Mouse (Mus musculus): ENCODE measurements around the gene Mroh2a. TPM values are rescaled to one million over a fixed set of nuclear protein-coding genes. Genes with fewer than 3 reads are reported as not detected.

Gene Mroh2a
- total RNA-seq, 1 experiment: 0.76 TPM

DNA sequence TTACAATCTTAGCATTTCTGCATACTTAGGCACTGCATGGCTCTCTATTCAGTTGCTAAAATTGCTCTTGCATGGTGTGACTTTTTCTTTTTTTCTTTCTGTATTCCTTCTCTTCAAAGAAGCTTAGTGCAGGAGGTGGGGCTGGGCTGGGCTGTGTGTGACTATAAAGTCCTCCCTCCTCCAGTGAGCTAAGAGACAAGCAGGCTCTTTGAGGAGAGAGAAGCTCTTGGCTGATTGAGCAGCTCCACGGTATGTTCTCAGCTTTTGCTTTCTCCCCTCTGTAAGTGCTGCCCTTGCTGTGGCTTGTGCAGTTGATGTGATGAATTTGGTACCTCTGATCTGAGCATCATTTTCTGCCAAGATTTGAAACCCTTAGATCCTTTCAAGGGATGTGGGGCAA lies 79.8 kb downstream of the Mroh2a start:
- DNase-seq (ENCODE audit: low read depth, low spot score): no peak
- in situ Hi-C loops (cut with MboI; ENCODE audit: low sequenced_read_pairs in 2 of 2, unreplicated experiment in 2 of 2): no loop called here
- no peak overlapping the region for H3K9ac ChIP-seq (ENCODE audit: insufficient read depth, low read depth, low read length, poor library complexity, severe bottlenecking)
- H3K27ac ChIP-seq (ENCODE audit: insufficient read depth, low read depth, low read length, poor library complexity, severe bottlenecking): no peak overlapping the region
- no peak for TF ChIP-seq ZC3H11A (IDR thresholded peaks at IDR 0.05; ENCODE audit: borderline replicate concordance, low read depth, low read length)
- no peak for TF ChIP-seq HCFC1 (IDR thresholded peaks at IDR 0.05; ENCODE audit: borderline replicate concordance, insufficient read depth, low read length)
- no peak for TF ChIP-seq MAFK (IDR thresholded peaks at IDR 0.05; ENCODE audit: insufficient read depth, low read depth, low read length)
- TF ChIP-seq CHD2 (IDR thresholded peaks at IDR 0.05; ENCODE audit: low read depth, low read length): no peak
- TF ChIP-seq ZNF384 (IDR thresholded peaks at IDR 0.05; ENCODE audit: low read depth, low read length): no peak
- H3K4me3 ChIP-seq (ENCODE audit: insufficient read depth in 1 of 2, low read depth in 1 of 2, low read length in 2 of 2, poor library complexity in 1 of 2, severe bottlenecking in 1 of 2): no peak overlapping the region
- no peaks in the 10 kb centered on the region for H3K9me3 ChIP-seq (ENCODE audit: control insufficient read depth, insufficient read depth, low read depth, low read length)
- H3K4me1 ChIP-seq (ENCODE audit: control insufficient read depth in 2 of 2, insufficient read depth in 2 of 2, low read length in 2 of 2, poor library complexity in 1 of 2): no peaks in the 10 kb centered on the region
- H3K36me3 ChIP-seq (ENCODE audit: control insufficient read depth, insufficient read depth, low read length, poor library complexity, severe bottlenecking): no peaks in the 10 kb centered on the region

DNA sequence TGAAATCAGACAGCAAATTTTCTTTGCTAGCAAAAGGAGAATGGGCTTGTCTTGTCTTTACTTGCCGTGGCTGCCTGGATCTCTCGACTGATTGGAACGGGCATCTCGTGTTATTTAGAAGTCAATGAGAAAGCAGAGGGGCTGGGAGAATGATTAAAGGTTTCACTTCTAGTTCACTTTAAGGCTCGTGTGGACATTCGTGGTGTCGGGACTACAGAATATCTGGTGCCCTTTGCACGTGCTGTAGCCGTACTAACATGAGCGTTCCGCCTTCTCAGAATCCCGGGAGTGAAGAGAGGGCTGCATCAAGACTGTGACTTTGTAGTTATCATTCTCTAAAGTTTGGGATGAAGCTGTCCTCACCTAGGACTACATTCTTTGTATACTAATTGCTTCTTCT lies 80.4 kb downstream of the Mroh2a start:
- no peak for DNase-seq (ENCODE audit: low read depth, low spot score)
- Histone ChIP-seq H3K36me3 (ENCODE audit: control insufficient read depth, insufficient read depth, low read length, poor library complexity, severe bottlenecking) (no peaks in the 10 kb centered on the region), H3K9me3 (ENCODE audit: control insufficient read depth, insufficient read depth, low read depth, low read length) (no peaks in the 10 kb centered on the region), H3K4me1 (ENCODE audit: control insufficient read depth in 2 of 2, insufficient read depth in 2 of 2, low read length in 2 of 2, poor library complexity in 1 of 2) (no peaks in the 10 kb centered on the region), H3K27ac (ENCODE audit: insufficient read depth, low read depth, low read length, poor library complexity, severe bottlenecking) (no peak overlapping the region), H3K4me3 (ENCODE audit: insufficient read depth in 1 of 2, low read depth in 1 of 2, low read length in 2 of 2, poor library complexity in 1 of 2, severe bottlenecking in 1 of 2) (no peak overlapping the region), H3K9ac (ENCODE audit: insufficient read depth, low read depth, low read length, poor library complexity, severe bottlenecking) (no peak overlapping the region)
- in situ Hi-C loops (cut with MboI; ENCODE audit: low sequenced_read_pairs in 2 of 2, unreplicated experiment in 2 of 2): no loop called here
- TF ChIP-seq ZNF384 (IDR thresholded peaks at IDR 0.05; ENCODE audit: low read depth, low read length) (no peak), HCFC1 (IDR thresholded peaks at IDR 0.05; ENCODE audit: borderline replicate concordance, insufficient read depth, low read length) (no peak), ZC3H11A (IDR thresholded peaks at IDR 0.05; ENCODE audit: borderline replicate concordance, low read depth, low read length) (no peak), MAFK (IDR thresholded peaks at IDR 0.05; ENCODE audit: insufficient read depth, low read depth, low read length) (no peak), CHD2 (IDR thresholded peaks at IDR 0.05; ENCODE audit: low read depth, low read length) (no peak)

DNA sequence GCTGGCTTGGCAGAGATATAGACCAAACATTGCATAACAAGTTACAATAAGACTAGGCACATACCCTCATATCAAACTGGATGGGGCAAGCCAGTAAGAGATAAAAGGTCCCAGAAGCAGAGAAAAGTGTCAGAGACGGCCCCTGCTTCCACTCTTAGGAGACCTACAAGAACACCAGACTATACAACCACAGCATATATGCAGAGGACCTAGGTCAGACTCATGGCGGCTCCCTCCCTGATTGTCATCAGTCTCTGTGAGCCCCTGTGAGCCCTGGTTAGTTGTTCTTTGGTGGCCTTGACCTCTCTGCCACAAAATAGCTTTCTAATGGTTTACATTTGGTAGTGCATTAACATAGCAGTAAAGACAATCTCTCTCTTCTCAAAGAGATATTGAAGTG lies 82.2 kb downstream of the Mroh2a start:
- in situ Hi-C loops (cut with MboI; ENCODE audit: low sequenced_read_pairs in 2 of 2, unreplicated experiment in 2 of 2): no loop called here
- no peak for TF ChIP-seq ZC3H11A (IDR thresholded peaks at IDR 0.05; ENCODE audit: borderline replicate concordance, low read depth, low read length)
- no peak for TF ChIP-seq CHD2 (IDR thresholded peaks at IDR 0.05; ENCODE audit: low read depth, low read length)
- no peak for TF ChIP-seq MAFK (IDR thresholded peaks at IDR 0.05; ENCODE audit: insufficient read depth, low read depth, low read length)
- TF ChIP-seq ZNF384 (IDR thresholded peaks at IDR 0.05; ENCODE audit: low read depth, low read length): no peak
- no peak for TF ChIP-seq HCFC1 (IDR thresholded peaks at IDR 0.05; ENCODE audit: borderline replicate concordance, insufficient read depth, low read length)

DNA sequence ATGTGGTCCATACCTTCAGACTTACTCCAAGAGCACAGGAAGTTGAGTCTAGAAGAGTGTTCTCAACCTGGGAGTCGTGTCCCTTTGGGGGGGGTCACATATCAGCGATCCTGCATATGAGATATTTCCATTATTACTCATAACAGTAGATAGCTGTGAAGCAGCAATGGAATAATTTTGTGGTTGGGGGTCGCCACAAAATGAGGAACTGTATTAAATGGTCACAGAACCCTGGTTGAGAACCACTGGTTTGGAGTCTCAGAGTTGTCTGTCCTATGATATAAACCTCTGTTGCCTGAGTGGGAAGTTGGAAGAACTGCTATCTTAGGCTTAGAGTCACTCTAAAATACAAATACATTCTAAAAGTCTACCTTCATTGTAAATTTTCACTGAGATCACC lies 83.1 kb downstream of the Mroh2a start:
- no peaks in the 10 kb centered on the region for H3K4me1 ChIP-seq (ENCODE audit: control insufficient read depth in 2 of 2, insufficient read depth in 2 of 2, low read length in 2 of 2, poor library complexity in 1 of 2)
- H3K9ac ChIP-seq (ENCODE audit: insufficient read depth, low read depth, low read length, poor library complexity, severe bottlenecking): no peak overlapping the region
- H3K27ac ChIP-seq (ENCODE audit: insufficient read depth, low read depth, low read length, poor library complexity, severe bottlenecking): no peak overlapping the region
- no peaks in the 10 kb centered on the region for H3K36me3 ChIP-seq (ENCODE audit: control insufficient read depth, insufficient read depth, low read length, poor library complexity, severe bottlenecking)
- DNase-seq (ENCODE audit: low read depth, low spot score): no peak
- in situ Hi-C loops (cut with MboI; ENCODE audit: low sequenced_read_pairs in 2 of 2, unreplicated experiment in 2 of 2): no loop called here
- no peaks in the 10 kb centered on the region for H3K9me3 ChIP-seq (ENCODE audit: control insufficient read depth, insufficient read depth, low read depth, low read length)
- no peak overlapping the region for H3K4me3 ChIP-seq (ENCODE audit: insufficient read depth in 1 of 2, low read depth in 1 of 2, low read length in 2 of 2, poor library complexity in 1 of 2, severe bottlenecking in 1 of 2)
- no peak for TF ChIP-seq HCFC1 (IDR thresholded peaks at IDR 0.05; ENCODE audit: borderline replicate concordance, insufficient read depth, low read length)
- TF ChIP-seq CHD2 (IDR thresholded peaks at IDR 0.05; ENCODE audit: low read depth, low read length): no peak
- TF ChIP-seq ZC3H11A (IDR thresholded peaks at IDR 0.05; ENCODE audit: borderline replicate concordance, low read depth, low read length): no peak
- no peak for TF ChIP-seq MAFK (IDR thresholded peaks at IDR 0.05; ENCODE audit: insufficient read depth, low read depth, low read length)
- no peak for TF ChIP-seq ZNF384 (IDR thresholded peaks at IDR 0.05; ENCODE audit: low read depth, low read length)

More for the DNA sequence above, 82.2 kb downstream of the Mroh2a start:
- Histone ChIP-seq H3K4me1 (ENCODE audit: control insufficient read depth in 2 of 2, insufficient read depth in 2 of 2, low read length in 2 of 2, poor library complexity in 1 of 2) (no peaks in the 10 kb centered on the region), H3K36me3 (ENCODE audit: control insufficient read depth, insufficient read depth, low read length, poor library complexity, severe bottlenecking) (no peaks in the 10 kb centered on the region), H3K27ac (ENCODE audit: insufficient read depth, low read depth, low read length, poor library complexity, severe bottlenecking) (no peak overlapping the region), H3K4me3 (ENCODE audit: insufficient read depth in 1 of 2, low read depth in 1 of 2, low read length in 2 of 2, poor library complexity in 1 of 2, severe bottlenecking in 1 of 2) (no peak overlapping the region), H3K9ac (ENCODE audit: insufficient read depth, low read depth, low read length, poor library complexity, severe bottlenecking) (no peak overlapping the region), H3K9me3 (ENCODE audit: control insufficient read depth, insufficient read depth, low read depth, low read length) (no peaks in the 10 kb centered on the region)
- DNase-seq (ENCODE audit: low read depth, low spot score): no peak

DNA sequence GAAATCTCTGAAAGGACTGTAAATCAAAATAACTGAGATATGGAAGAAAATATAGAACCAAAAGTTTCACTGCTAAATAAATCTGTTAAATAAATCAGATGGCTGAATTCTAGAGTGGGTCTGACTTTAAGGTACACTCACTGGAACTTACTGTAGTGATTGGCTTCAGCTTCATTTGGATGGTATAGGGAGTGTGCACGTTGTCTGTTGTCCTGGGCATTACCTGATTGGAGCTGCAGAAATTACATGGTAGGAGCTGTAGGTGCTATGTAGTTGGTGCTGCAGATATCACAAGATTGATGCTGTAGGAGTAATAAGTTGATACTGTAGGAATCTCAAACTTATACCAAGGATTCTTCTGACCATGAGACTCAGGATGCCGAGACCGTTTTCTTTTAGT lies 83.6 kb downstream of the Mroh2a start:
- Histone ChIP-seq H3K27ac (ENCODE audit: insufficient read depth, low read depth, low read length, poor library complexity, severe bottlenecking) (no peak overlapping the region), H3K4me3 (ENCODE audit: insufficient read depth in 1 of 2, low read depth in 1 of 2, low read length in 2 of 2, poor library complexity in 1 of 2, severe bottlenecking in 1 of 2) (no peak overlapping the region), H3K36me3 (ENCODE audit: control insufficient read depth, insufficient read depth, low read length, poor library complexity, severe bottlenecking) (no peaks in the 10 kb centered on the region), H3K9ac (ENCODE audit: insufficient read depth, low read depth, low read length, poor library complexity, severe bottlenecking) (no peak overlapping the region), H3K4me1 (ENCODE audit: control insufficient read depth in 2 of 2, insufficient read depth in 2 of 2, low read length in 2 of 2, poor library complexity in 1 of 2) (no peaks in the 10 kb centered on the region), H3K9me3 (ENCODE audit: control insufficient read depth, insufficient read depth, low read depth, low read length) (no peaks in the 10 kb centered on the region)
- in situ Hi-C loops (cut with MboI; ENCODE audit: low sequenced_read_pairs in 2 of 2, unreplicated experiment in 2 of 2): no loop called here
- DNase-seq (ENCODE audit: low read depth, low spot score): no peak
- TF ChIP-seq HCFC1 (IDR thresholded peaks at IDR 0.05; ENCODE audit: borderline replicate concordance, insufficient read depth, low read length): no peak
- TF ChIP-seq MAFK (IDR thresholded peaks at IDR 0.05; ENCODE audit: insufficient read depth, low read depth, low read length): no peak
- TF ChIP-seq CHD2 (IDR thresholded peaks at IDR 0.05; ENCODE audit: low read depth, low read length): no peak
- TF ChIP-seq ZNF384 (IDR thresholded peaks at IDR 0.05; ENCODE audit: low read depth, low read length): no peak
- TF ChIP-seq ZC3H11A (IDR thresholded peaks at IDR 0.05; ENCODE audit: borderline replicate concordance, low read depth, low read length): no peak

Other genes with a start within 250 kb of the Mroh2a start
- 8.9 and 10.4 TPM in 2 replicates for gene Usp40, start 218.4 kb upstream of the Mroh2a start, total RNA-seq (2012; rRNA removed)
- not detected in 2 replicates for gene Ugt1a10, start 171.6 kb upstream of the Mroh2a start, total RNA-seq (2012; rRNA removed)
- gene Ugt1a9, start 156.2 kb upstream of the Mroh2a start, total RNA-seq (2012; rRNA removed): not detected in 2 replicates
- gene Ugt1a8, start 139.2 kb upstream of the Mroh2a start, total RNA-seq (2012; rRNA removed): not detected in 2 replicates
- 0.09 TPM in 1 of 2 replicates, not detected in the other for gene Ugt1a7c, start 131.9 kb upstream of the Mroh2a start, total RNA-seq (2012; rRNA removed)
- gene Ugt1a6b, start 123.7 kb upstream of the Mroh2a start, total RNA-seq (2012; rRNA removed): 0.11 and 0.13 TPM in 2 replicates
- 0.11 TPM in 1 of 2 replicates, not detected in the other for gene Ugt1a6a, start 92.2 kb upstream of the Mroh2a start, total RNA-seq (2012; rRNA removed)
- gene Ugt1a5, start 61.0 kb upstream of the Mroh2a start, total RNA-seq (2012; rRNA removed): not detected in 2 replicates
- not detected in 2 replicates for gene Ugt1a2, start 26.4 kb upstream of the Mroh2a start, total RNA-seq (2012; rRNA removed)
- 1.7 and 1.8 TPM in 2 replicates for gene Dnajb3, start 21.2 kb upstream of the Mroh2a start, total RNA-seq (2012; rRNA removed)
- gene Ugt1a1, start 15.0 kb upstream of the Mroh2a start, total RNA-seq (2012; rRNA removed): not detected in 2 replicates
- 168 and 205 TPM in 2 replicates for gene Hjurp, start 50.6 kb downstream of the Mroh2a start, total RNA-seq (2012; rRNA removed)
- 0.04 TPM in 1 of 2 replicates, not detected in the other for gene Trpm8, start 50.7 kb downstream of the Mroh2a start, total RNA-seq (2012; rRNA removed)
- gene Spp2, start 180.0 kb downstream of the Mroh2a start, total RNA-seq (2012; rRNA removed): not detected in 2 replicates

All from ES-E14 (cell line).